Mouse (Mus musculus) ES-E14 (cell line): ENCODE data around the gene Isoc2b.

ENCODE experiments used
- CHD2 ChIP-seq: IDR thresholded peaks from 2 replicates; pipeline ENCODE4 v1.6.1; 2014; ENCODE audit warnings: mild to moderate bottlenecking, low read depth, low read length, inconsistent platforms
- HCFC1 ChIP-seq: IDR thresholded peaks from 2 replicates; pipeline ENCODE4 v1.6.1; 2012; ENCODE audit warnings: low read length, inconsistent platforms, borderline replicate concordance; ENCODE audit not compliant: insufficient read depth
- MAFK ChIP-seq: IDR thresholded peaks from 2 replicates; pipeline ENCODE4 v1.6.1; 2014; ENCODE audit warnings: mild to moderate bottlenecking, low read depth, low read length, inconsistent platforms; ENCODE audit not compliant: insufficient read depth
- ZC3H11A ChIP-seq: IDR thresholded peaks from 2 replicates; pipeline ENCODE4 v1.6.1; 2012; ENCODE audit warnings: low read depth, mild to moderate bottlenecking, inconsistent platforms, low read length, borderline replicate concordance
- ZNF384 ChIP-seq: IDR thresholded peaks from 2 replicates; pipeline ENCODE4 v1.6.1; 2012; ENCODE audit warnings: low read depth, low read length, inconsistent platforms

GRCm38 (mm10) chr7:4900523-4900851, 30.4 kb upstream of the Isoc2b start:
- TF ChIP-seq MAFK = no peak
- no peak for TF ChIP-seq ZC3H11A
- no peak for TF ChIP-seq HCFC1
- no peak for TF ChIP-seq ZNF384
- no peak for TF ChIP-seq CHD2
